Mouse (Mus musculus) heart, postnatal 0 days (tissue): Measurements from ENCODE around the gene Zmynd11.

Experiments used
- CTCF ChIP-seq: IDR thresholded peaks from 2 replicates; pipeline ENCODE4 v1.5.1; 2016; ENCODE audit warnings: antibody characterized with exemption, control low read depth, low read depth
- EP300 ChIP-seq: IDR thresholded peaks from 2 replicates; pipeline ENCODE4 v1.6.1; 2016; ENCODE audit warnings: antibody characterized with exemption, low read depth

GRCm38 (mm10) chr13:9786050-9786449 lies 20.9 kb upstream of the Zmynd11 start:
- no peak for TF ChIP-seq CTCF
- TF ChIP-seq EP300 = no peak
